Mouse (Mus musculus) layer of hippocampus, adult 9-10 months (tissue): ENCODE results near the gene Unc45a.

ENCODE experiments used
- DNase-seq: peaks from one replicate; pipeline ENCODE4 v3.0.0; 2022; ENCODE audit warnings: low spot score

The Unc45a gene

GRCm38 (mm10) chr7:80340793-80341192 lies at the start of gene Unc45a:
Unc45a (minus strand) TSS chr7:80341005.
- DNase-seq, result peak; percentile 44

- DNase-seq, result no peak
Measured at GRCm38 (mm10) chr7:80387633-80388543, 47.1 kb upstream of the Unc45a start, which contains the start of gene Fes. Fes (minus strand) TSS chr7:80387946.

- DNase-seq, result no peak
Measured at GRCm38 (mm10) chr7:80387033-80387632, 46.3 kb upstream of the Unc45a start.

GRCm38 (mm10) chr7:80386235-80386930 lies 45.6 kb upstream of the Unc45a start:
- DNase-seq, result peak; percentile 90

GRCm38 (mm10) chr7:80382919-80383318 lies 42.1 kb upstream of the Unc45a start:
- no peak for DNase-seq

- DNase-seq, result no peak
Measured at GRCm38 (mm10) chr7:80379531-80379930, 38.7 kb upstream of the Unc45a start.

- no peak for DNase-seq
Measured at GRCm38 (mm10) chr7:80377471-80377870, 36.7 kb upstream of the Unc45a start.

GRCm38 (mm10) chr7:80376192-80376591 lies 35.4 kb upstream of the Unc45a start:
- DNase-seq, result no peak

GRCm38 (mm10) chr7:80375376-80376039 lies 34.7 kb upstream of the Unc45a start:
- DNase-seq, result no peak

GRCm38 (mm10) chr7:80374733-80375132 lies 33.9 kb upstream of the Unc45a start:
- DNase-seq, result no peak

- no peak for DNase-seq
Measured at GRCm38 (mm10) chr7:80374280-80374679, 33.5 kb upstream of the Unc45a start.

GRCm38 (mm10) chr7:80373850-80374249 lies 33.0 kb upstream of the Unc45a start:
- DNase-seq, result no peak

GRCm38 (mm10) chr7:80373352-80373751 lies 32.5 kb upstream of the Unc45a start:
- no peak for DNase-seq

- no peak for DNase-seq
Measured at GRCm38 (mm10) chr7:80372667-80373066, 31.9 kb upstream of the Unc45a start.

GRCm38 (mm10) chr7:80372166-80372565 lies 31.4 kb upstream of the Unc45a start:
- DNase-seq, result no peak

GRCm38 (mm10) chr7:80371041-80371751 lies 30.4 kb upstream of the Unc45a start, which contains the start of gene Man2a2:
Man2a2 (minus strand) TSS chr7:80371375.
- no peak for DNase-seq

- no peak for DNase-seq
Measured at GRCm38 (mm10) chr7:80370649-80371040, 29.8 kb upstream of the Unc45a start.

GRCm38 (mm10) chr7:80369967-80370431 lies 29.2 kb upstream of the Unc45a start:
- no peak for DNase-seq

GRCm38 (mm10) chr7:80369461-80369860 lies 28.7 kb upstream of the Unc45a start:
- no peak for DNase-seq

GRCm38 (mm10) chr7:80368635-80369421 lies 28.0 kb upstream of the Unc45a start:
- DNase-seq, result no peak
